Mouse (Mus musculus): Measurements from ENCODE around the gene Gm38655.
"Not testable (repeated sequence)": the region's sequence is repeated elsewhere in the genome, so short reads cannot be mapped to it uniquely, and the experiment has no call there.

Gene Gm38655

DNA sequence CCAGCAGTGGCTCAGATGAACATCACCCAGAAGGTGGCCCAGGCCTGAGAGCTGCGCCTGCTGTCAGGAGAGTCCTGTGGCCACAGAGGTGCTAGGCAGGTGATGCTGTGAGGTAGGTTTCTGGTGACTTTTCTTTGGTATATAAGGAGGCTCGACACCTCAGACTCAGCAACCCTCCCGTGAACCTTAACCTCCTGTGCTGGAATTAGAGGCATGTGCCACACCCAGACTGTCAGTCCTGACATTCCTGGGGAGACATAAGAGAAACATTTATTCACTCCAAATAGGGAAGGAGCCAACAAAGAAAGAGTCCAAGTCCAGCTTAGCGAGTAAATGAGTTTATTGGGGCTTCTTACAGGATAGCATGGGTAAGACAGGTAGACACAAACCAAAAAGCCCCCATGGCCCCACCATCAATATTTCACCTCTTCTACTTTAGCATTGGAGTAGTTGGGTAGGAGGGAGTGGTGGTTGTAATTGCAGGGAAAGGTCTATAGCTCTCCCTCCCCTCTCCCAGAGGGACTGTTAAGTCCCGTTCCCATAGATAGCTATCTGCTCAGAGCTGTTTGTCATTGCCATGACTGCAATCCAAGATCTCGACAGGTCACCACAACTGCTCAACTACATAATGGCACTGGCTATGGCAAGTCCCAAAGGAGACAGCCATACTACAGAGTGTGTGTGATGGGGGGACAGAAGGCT, 9.2 kb downstream of the Gm38655 start:
- DNase-seq, result no peak

DNA sequence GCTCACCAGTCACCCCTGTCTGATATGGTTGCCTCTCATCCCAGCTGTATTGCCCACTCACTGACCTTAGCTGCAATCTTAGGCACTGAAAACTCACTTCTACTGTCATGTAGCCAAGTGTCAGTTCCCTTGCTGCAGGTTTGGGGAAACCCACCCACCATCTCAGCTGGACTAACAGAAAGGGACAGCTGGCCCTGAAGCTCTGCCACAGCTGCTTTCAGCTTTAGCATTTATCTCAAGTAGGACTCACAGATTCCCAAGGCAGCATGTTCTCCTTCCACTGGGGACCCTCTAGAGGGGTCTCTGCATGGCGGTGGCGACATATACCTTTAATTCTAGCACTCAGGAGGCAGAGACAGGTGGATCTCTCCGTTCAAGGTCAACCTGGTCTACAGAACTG, 10.5 kb downstream of the Gm38655 start:
- no peak for DNase-seq

DNA sequence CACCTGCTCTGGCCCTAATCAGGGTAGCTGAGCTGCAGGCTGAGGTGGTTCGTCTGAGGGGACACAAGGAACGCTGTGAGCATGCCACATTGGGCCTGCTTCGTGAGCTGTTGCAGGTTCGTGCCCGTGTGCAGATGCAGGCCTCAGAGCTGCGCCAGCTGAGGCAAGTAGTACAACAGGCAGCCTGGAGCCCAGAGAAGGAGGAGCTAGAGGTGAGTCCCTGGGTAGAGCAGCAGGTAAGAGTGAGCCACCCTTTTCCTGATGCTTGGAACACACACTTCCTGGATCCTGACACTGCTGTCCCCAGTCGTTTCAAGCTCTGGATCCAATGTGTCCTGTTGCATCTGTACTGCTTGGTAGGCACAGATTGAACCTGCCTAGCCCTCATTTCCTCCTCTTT, 11.9 kb downstream of the Gm38655 start:
- no peak for DNase-seq

DNA sequence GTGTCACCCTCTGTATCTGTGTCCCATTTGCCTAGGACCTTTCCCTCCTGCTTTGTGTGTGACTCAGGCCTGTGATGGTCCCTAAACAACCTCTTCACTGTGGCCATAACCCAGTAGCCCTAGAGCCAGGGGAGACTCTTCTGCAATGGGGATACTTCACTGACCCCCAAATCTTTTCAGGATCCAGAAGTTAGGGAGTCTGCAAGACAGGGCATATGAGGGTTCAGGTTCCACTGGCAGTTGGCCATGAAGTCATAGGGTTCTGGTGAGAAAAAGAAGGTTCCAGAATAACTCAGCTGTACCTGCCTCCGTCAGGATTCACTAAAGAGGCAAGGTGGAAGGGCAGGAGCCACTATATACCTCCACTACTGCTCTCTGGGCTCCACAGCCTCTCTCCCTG, 13.1 kb downstream of the Gm38655 start, which contains the start of gene Ccdc154:
Gene Ccdc154, plus strand, starts transcription at position 301 of the 400 bp plus-strand sequence.
- DNase-seq, result no peak

DNA sequence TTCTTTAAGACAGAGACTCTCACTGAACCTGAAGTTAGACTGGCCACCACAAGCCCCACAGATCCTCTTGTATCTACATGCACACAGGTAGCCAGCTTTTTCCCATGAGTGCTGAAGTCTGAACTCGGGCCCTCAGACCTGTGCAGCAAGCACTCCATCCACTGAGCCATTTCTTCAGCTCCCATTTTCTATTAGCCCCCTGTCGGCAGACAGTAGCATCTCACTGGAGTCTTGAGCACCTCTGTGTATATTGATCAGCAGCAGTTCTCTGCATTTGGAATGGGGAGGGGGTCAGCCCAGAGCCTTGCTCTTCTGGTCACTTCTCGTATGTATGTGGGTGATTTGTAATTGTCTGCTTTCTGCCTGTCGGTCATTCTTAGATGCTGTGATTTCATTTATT, 35.3 kb downstream of the Gm38655 start:
- DNase-seq, result no peak

DNA sequence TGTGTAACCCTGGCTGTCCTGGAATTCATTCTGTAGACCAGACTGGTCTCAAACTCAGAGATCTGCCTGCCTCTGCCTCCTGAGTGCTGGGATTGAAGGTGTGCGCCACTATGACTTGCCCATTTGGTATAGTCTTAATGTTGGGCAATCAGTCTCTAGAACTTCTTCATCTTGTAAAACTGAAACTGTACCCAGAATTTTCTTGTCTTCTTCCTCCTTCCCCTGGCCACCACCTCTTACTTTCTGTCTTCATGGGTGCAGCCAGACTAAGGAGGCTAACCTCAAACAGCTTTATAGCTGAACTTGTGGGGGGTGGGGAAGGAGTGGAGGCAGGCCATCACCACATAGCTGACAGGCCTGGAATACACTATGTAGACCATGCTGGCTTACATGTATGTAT, 36.5 kb downstream of the Gm38655 start:
- no peak for DNase-seq

DNA sequence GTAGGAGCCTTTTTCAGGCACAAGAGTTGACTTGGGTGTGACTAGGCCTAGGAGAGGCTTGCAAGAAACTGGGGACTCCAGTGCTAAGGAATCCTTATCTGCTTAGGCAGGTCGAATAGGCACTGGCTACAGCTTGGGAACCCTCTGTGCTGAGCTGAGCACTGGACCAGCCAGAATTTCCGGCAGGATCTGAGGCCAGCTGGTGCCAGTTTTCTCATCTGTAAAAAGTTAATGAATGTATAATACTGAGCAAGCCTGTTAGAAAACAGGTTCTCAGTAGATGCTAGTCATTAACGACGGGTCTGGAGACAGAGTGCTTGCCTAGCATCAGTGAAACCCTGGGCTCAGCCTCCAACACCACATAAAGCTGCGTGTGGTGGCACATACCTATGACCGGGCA, 39.6 kb downstream of the Gm38655 start:
- no peak for DNase-seq

DNA sequence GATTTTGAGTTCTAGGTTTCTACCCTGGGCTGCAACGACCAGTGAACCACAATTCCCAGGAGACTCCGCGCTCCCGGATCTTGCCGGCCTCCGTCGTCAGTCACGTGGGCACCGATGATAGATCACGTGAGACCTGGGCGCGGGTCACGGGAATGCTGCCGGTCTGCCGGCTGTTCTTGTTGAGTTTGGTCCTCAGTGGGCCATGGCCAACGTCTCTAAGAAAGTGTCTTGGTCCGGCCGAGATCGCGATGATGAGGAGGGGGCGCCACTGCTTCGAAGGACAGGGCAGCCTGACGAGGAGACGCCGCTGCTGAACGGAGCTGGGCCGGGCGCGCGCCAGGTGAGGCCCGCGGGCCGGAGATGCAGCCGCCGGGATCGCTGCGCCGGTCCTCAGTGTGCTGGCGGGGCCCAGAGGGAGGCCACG, 42.0 kb downstream of the Gm38655 start, which contains the start of gene Clcn7:
Gene Clcn7, plus strand, starts transcription at position 117 of the 424 bp plus-strand sequence.
- DNase-seq, result peak; percentile 84 to 88

DNA sequence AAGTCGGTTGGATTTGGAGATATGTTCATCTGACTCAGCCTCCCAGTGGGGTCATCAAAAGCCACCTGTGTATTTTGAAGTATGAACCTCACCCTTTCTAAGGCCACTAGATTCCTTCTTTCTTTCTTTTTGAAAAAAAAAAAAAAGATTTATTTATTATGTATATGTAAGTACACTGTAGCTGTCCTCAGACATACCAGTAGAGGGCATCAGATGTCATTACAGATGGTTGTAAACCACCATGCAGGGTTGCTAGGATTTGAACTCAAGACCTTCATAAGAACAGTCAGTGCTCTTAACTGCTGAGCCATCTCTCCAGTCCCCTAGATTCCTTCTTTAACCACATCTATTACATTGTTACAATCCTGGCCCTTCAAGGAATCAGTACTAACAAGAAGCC, 45.2 kb downstream of the Gm38655 start:
- DNase-seq, result no peak

DNA sequence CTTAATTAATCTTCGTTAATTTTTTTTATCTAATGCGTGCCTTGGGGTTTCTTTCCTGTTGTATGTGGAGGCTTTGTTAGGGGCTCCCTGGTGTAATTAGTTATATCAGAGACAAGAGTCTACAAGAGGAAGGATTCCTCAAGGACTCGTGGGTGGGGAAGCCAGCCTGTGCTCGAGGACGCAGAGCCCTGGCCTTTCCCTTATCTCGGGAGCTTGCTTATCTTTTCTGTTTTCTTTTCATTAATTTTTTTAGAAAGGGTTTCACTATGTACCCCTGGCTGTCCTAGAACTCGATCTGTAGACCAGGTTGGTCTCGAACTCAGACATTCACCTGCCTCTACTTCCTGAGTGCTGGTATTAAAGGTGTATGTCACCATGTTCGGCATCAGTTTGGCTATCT, 47.6 kb downstream of the Gm38655 start:
- no peak for DNase-seq

DNA sequence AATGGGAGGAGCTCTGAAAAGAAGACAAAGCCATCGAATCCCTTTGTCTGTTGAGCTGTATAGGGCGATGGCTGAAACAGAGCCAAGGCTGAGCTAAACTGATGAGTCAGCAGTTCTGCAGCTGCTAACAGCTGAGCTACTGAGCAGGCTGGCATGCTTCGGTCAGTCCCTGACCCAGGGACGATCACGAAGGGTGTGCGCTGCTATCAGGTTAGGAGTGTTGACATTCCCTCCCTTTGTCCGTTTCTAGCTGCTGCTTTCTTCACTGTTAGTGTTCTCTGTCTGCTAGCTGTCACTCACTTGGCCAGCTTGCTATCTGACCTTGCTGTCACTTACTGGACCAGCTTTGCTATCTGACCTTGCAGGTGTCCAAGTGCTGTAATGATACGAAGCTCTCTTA, 48.2 kb downstream of the Gm38655 start:
- no peak for DNase-seq

DNA sequence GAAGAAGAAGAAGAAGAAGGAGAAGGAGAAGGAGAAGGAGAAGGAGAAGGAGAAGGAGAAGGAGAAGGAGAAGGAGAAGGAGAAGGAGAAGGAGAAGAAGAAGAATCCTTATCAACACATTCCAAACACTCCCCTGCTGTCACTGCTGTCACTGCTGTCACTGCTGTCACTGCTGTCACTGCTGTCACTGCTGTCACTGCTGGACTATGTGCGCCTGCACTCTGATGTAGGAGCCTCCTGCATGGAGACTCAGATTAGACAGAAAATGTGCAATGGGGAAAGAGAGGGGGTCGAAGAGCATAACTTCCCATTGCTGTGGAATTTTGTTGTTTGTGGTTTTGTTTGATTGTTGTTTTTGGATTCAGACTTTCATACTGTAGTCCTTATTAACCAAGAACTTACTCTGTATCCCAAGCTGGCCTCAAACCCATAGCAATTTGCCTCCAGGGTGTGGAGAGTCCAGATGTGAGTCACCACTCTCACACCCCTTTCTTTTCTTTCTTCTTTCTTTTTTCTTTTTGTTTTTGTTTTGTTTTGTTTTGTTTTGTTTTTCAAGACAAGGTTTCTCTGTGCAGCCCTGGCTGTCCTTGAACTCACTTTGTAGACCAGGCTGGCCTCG, 49.7 kb downstream of the Gm38655 start:
- DNase-seq, result not testable (repeated sequence)

DNA sequence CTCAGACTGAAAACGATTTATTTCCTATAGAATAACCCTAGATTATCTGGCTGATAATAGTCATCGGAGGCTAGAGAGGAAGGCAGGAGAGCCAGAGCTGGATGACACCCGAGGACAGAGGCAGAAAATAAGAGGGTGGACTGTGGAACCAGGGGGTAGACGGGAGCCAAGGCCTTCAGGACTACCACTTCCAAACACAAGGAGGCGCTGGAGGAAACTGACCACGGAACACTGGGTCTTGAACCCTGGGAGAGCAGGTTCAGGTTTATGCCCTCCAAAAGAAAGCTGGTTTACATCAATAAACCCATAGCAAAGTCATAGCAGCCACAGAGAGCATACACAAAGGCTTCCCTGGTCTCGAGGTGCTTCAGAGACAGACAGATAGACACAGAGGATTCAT, 51.3 kb downstream of the Gm38655 start:
- DNase-seq, result peak in 1 of 2 experiments; percentile 43

Data from spleen, adult 18-20 months (tissue).